Mouse (Mus musculus) forebrain, embryonic 15.5 days (tissue): Measurements from ENCODE around the gene C2cd2l. TPM values are rescaled to one million over a fixed set of nuclear protein-coding genes. Genes with fewer than 3 reads are reported as not detected.
"Not testable (repeated sequence)": the region's sequence is repeated elsewhere in the genome, so short reads cannot be mapped to it uniquely, and the experiment has no call there.

Experiments used
- ATAC-seq: fragments of 200-750 bp; cut with Nextera tagmentation; replicated peaks from 2 replicates; pipeline ENCODE4 v1.8.0; 2017; ENCODE audit warnings: mild to moderate bottlenecking, moderate TSS enrichment, moderate library complexity
- H3K27ac ChIP-seq: fragments of 300-500 bp; sonication (generic); replicated peaks from 2 replicates; pipeline ENCODE4 v1.5.1; 2015; ENCODE audit warnings: mild to moderate bottlenecking, inconsistent platforms
- H3K27me3 ChIP-seq: fragments of 300-500 bp; sonication (generic); 2 replicates; pipeline ENCODE4 v1.6.1; 2015; ENCODE audit warnings: inconsistent platforms
- H3K36me3 ChIP-seq: fragments of 300-500 bp; sonication (generic); 2 replicates; pipeline ENCODE4 v1.6.1; 2015; ENCODE audit warnings: mild to moderate bottlenecking, inconsistent platforms
- H3K4me1 ChIP-seq: fragments of 300-500 bp; sonication (generic); 2 replicates; pipeline ENCODE4 v1.6.1; 2015; ENCODE audit warnings: inconsistent platforms
- H3K4me2 ChIP-seq: fragments of 300-500 bp; sonication (generic); replicated peaks from 2 replicates; pipeline ENCODE4 v1.6.1; 2015; ENCODE audit warnings: mild to moderate bottlenecking, inconsistent platforms
- H3K4me3 ChIP-seq: fragments of 300-500 bp; sonication (generic); 2 replicates; pipeline ENCODE4 v1.5.1; 2015; ENCODE audit warnings: mild to moderate bottlenecking, inconsistent platforms
- H3K9ac ChIP-seq: fragments of 300-500 bp; sonication (generic); replicated peaks from 2 replicates; pipeline ENCODE4 v1.6.1; 2015; ENCODE audit warnings: mild to moderate bottlenecking, inconsistent platforms
- H3K9me3 ChIP-seq: fragments of 300-500 bp; sonication (generic); 2 replicates; pipeline ENCODE4 v1.6.1; 2016; ENCODE audit warnings: inconsistent platforms
- WGBS: fragments of 180-500 bp; shearing (Covaris S2); methylation state at CpG from one replicate; pipeline ENCODE4 v1.1.7; 2015; ENCODE audit warnings: mixed read lengths; 5-methylcytosine and 5-hydroxymethylcytosine counted together
- polyA plus RNA-seq: library from polyadenylated mRNA; unstranded; fragments of >200 nt; fragmentation: Nextera tagmentation; extraction: Ambion mirVana; gene quantifications from 2 replicates; pipeline ENCODE4 v1.2.1, GENCODE M21; 2015

The C2cd2l gene
- polyA plus RNA-seq, 1 experiment from 2014 or later, result 21.5 TPM

GRCm38 (mm10) chr9:44335331-44336092 is 15.4 kb upstream of the C2cd2l start:
- H3K9ac ChIP-seq, result peak overlapping the region; percentile 92
- peaks cover 41% of the 10 kb centered on the region for H3K36me3 ChIP-seq
- peak overlapping the region; percentile 92 for H3K4me3 ChIP-seq
- peak overlapping the region; percentile 93 for H3K27ac ChIP-seq
- under 1% methylated on average over 50 of the region's 50 CpGs for WGBS
- H3K27me3 ChIP-seq, result no peaks in the 10 kb centered on the region
- ATAC-seq, result no peak; the same call in 1 of the 2 replicates
- H3K9me3 ChIP-seq, result no peaks in the 10 kb centered on the region
- peaks cover 25% of the 10 kb centered on the region for H3K4me1 ChIP-seq
- peak overlapping the region; percentile 84 for H3K4me2 ChIP-seq

- WGBS, result under 1% methylated on average over 89 of the region's 91 CpGs
- peak; percentile 97 for ATAC-seq
- Histone ChIP-seq H3K9me3 (no peaks in the 10 kb centered on the region), H3K4me1 (peaks cover 25% of the 10 kb centered on the region), H3K27me3 (no peaks in the 10 kb centered on the region), H3K36me3 (peaks cover 45% of the 10 kb centered on the region), H3K4me2 (peak within 1 kb of the TSS; percentile 84), H3K9ac (peak within 1 kb of the TSS; percentile 92), H3K4me3 (peak within 1 kb of the TSS; percentile 92), H3K27ac (peak within 1 kb of the TSS; percentile 93)
Measured at GRCm38 (mm10) chr9:44334396-44335330, 14.6 kb upstream of the C2cd2l start, which contains the start of gene H2afx. TSS of gene H2afx (plus strand) at chr9:44334694.

- H3K4me2 ChIP-seq, result no peak overlapping the region
- no peak overlapping the region for H3K27ac ChIP-seq
- H3K27me3 ChIP-seq, result no peaks in the 10 kb centered on the region
- WGBS, result 95% methylated on average over 13 of the region's 13 CpGs
- no peak overlapping the region for H3K4me3 ChIP-seq
- no peaks in the 10 kb centered on the region for H3K9me3 ChIP-seq
- no peak overlapping the region for H3K9ac ChIP-seq
- H3K36me3 ChIP-seq, result peaks cover 44% of the 10 kb centered on the region
- ATAC-seq, result no peak
- peaks cover 26% of the 10 kb centered on the region for H3K4me1 ChIP-seq
Measured at GRCm38 (mm10) chr9:44332918-44333638, 13.0 kb upstream of the C2cd2l start.

GRCm38 (mm10) chr9:44330736-44331135 is 10.7 kb upstream of the C2cd2l start:
- ATAC-seq, result no peak
- Histone ChIP-seq H3K27ac (no peak overlapping the region), H3K4me3 (no peak overlapping the region), H3K36me3 (peaks cover 42% of the 10 kb centered on the region), H3K9me3 (no peaks in the 10 kb centered on the region), H3K27me3 (no peaks in the 10 kb centered on the region), H3K9ac (no peak overlapping the region), H3K4me2 (no peak overlapping the region), H3K4me1 (peaks cover 19% of the 10 kb centered on the region)
- 89% methylated on average over 6 of the region's 6 CpGs for WGBS

GRCm38 (mm10) chr9:44327926-44328325 is 7.8 kb upstream of the C2cd2l start:
- ATAC-seq, result no peak
- Histone ChIP-seq H3K9ac (peak overlapping the region; percentile 84), H3K36me3 (peaks cover 31% of the 10 kb centered on the region), H3K4me2 (peak overlapping the region; percentile 74), H3K27ac (no peak overlapping the region), H3K4me1 (peaks cover 17% of the 10 kb centered on the region), H3K27me3 (no peaks in the 10 kb centered on the region), H3K4me3 (peak overlapping the region; percentile 83), H3K9me3 (no peaks in the 10 kb centered on the region)
- 91% methylated on average over 5 of the region's 5 CpGs for WGBS

- H3K4me2 ChIP-seq, result peak overlapping the region; percentile 74
- H3K9me3 ChIP-seq, result no peaks in the 10 kb centered on the region
- 2% methylated on average over 22 of the region's 22 CpGs for WGBS
- H3K27ac ChIP-seq, result peak overlapping the region; percentile 87
- ATAC-seq, result peak; percentile 17
- H3K4me1 ChIP-seq, result peaks cover 17% of the 10 kb centered on the region
- H3K36me3 ChIP-seq, result peaks cover 24% of the 10 kb centered on the region
- no peaks in the 10 kb centered on the region for H3K27me3 ChIP-seq
- peak overlapping the region; percentile 83 for H3K4me3 ChIP-seq
- peak overlapping the region; percentile 84 for H3K9ac ChIP-seq
Measured at GRCm38 (mm10) chr9:44327064-44327711, 7.1 kb upstream of the C2cd2l start.

- peak; percentile 93 for ATAC-seq
- peak overlapping the region; percentile 84 for H3K9ac ChIP-seq
- peaks cover 17% of the 10 kb centered on the region for H3K4me1 ChIP-seq
- no peaks in the 10 kb centered on the region for H3K27me3 ChIP-seq
- H3K36me3 ChIP-seq, result peaks cover 19% of the 10 kb centered on the region
- peak overlapping the region; percentile 83 for H3K4me3 ChIP-seq
- H3K4me2 ChIP-seq, result peak overlapping the region; percentile 74
- under 1% methylated on average over 38 of the region's 38 CpGs for WGBS
- peak overlapping the region; percentile 87 for H3K27ac ChIP-seq
- H3K9me3 ChIP-seq, result no peaks in the 10 kb centered on the region
Measured at GRCm38 (mm10) chr9:44326371-44327063, 6.4 kb upstream of the C2cd2l start.

- H3K36me3 ChIP-seq, result peaks cover 12% of the 10 kb centered on the region
- peaks cover 21% of the 10 kb centered on the region for H3K4me1 ChIP-seq
- no peaks in the 10 kb centered on the region for H3K27me3 ChIP-seq
- H3K9me3 ChIP-seq, result no peaks in the 10 kb centered on the region
- WGBS, result 2% methylated on average over 12 of the region's 12 CpGs
- peak within 1 kb of the TSS; percentile 83 for H3K4me3 ChIP-seq
- ATAC-seq, result peak; percentile 17; the same call in 1 of the 2 replicates
- peak within 1 kb of the TSS; percentile 87 for H3K27ac ChIP-seq
- peak within 1 kb of the TSS; percentile 74 for H3K4me2 ChIP-seq
- H3K9ac ChIP-seq, result peak within 1 kb of the TSS; percentile 84
Measured at GRCm38 (mm10) chr9:44325768-44326370, 5.8 kb upstream of the C2cd2l start, which contains the start of gene Dpagt1. TSS of gene Dpagt1 (plus strand) at chr9:44326019.

- not testable (repeated sequence) for H3K27me3 ChIP-seq, ATAC-seq, H3K9ac ChIP-seq, H3K9me3 ChIP-seq, H3K36me3 ChIP-seq
- 64% methylated on average over 7 of the region's 8 CpGs for WGBS
- Histone ChIP-seq H3K4me1 (peaks cover 26% of the 10 kb centered on the region), H3K4me2 (peak overlapping the region; percentile 74), H3K27ac (peak overlapping the region; percentile 87), H3K4me3 (peak overlapping the region; percentile 83; the same call in 1 of the 2 replicates)
Measured at GRCm38 (mm10) chr9:44325032-44325767, 5.1 kb upstream of the C2cd2l start.

GRCm38 (mm10) chr9:44324147-44324546 is 4.1 kb upstream of the C2cd2l start:
- 83% methylated on average over 6 of the region's 6 CpGs for WGBS
- H3K4me1 ChIP-seq, result peaks cover 29% of the 10 kb centered on the region
- no peak overlapping the region for H3K9ac ChIP-seq
- no peaks in the 10 kb centered on the region for H3K27me3 ChIP-seq
- H3K36me3 ChIP-seq, result peaks cover 4% of the 10 kb centered on the region; the same call in 1 of the 2 replicates
- H3K4me2 ChIP-seq, result no peak overlapping the region
- H3K4me3 ChIP-seq, result no peak overlapping the region
- ATAC-seq, result no peak
- H3K9me3 ChIP-seq, result no peaks in the 10 kb centered on the region
- no peak overlapping the region for H3K27ac ChIP-seq
